Mouse (Mus musculus) thymus, adult 2 months (tissue): Measurements from ENCODE around the gene Palm2. TPM values are rescaled to one million over a fixed set of nuclear protein-coding genes. Genes with fewer than 3 reads are reported as not detected.

Source experiments
- DNase-seq: peaks from one replicate; pipeline ENCODE4 v3.0.0; 2021
- H3K27ac ChIP-seq: fragments of 200-500 bp; 2 replicates; pipeline ENCODE4 v1.5.1; 2012; ENCODE audit warnings: low read length, control low read depth; ENCODE audit not compliant: control insufficient read depth, insufficient read depth
- H3K27me3 ChIP-seq: fragments of 200-500 bp; 2 replicates; pipeline ENCODE4 v1.6.1; 2012; ENCODE audit warnings: mild to moderate bottlenecking, low read length, moderate library complexity, mixed read lengths; ENCODE audit not compliant: control insufficient read depth, insufficient read depth
- H3K36me3 ChIP-seq: fragments of 200-500 bp; 2 replicates; pipeline ENCODE4 v1.6.1; 2012; ENCODE audit warnings: mild to moderate bottlenecking, low read length, moderate library complexity; ENCODE audit not compliant: control insufficient read depth, insufficient read depth
- H3K4me1 ChIP-seq: fragments of 200-500 bp; replicated peaks from 2 replicates; pipeline ENCODE4 v1.6.1; 2012; ENCODE audit warnings: low read length; ENCODE audit not compliant: control insufficient read depth, insufficient read depth
- H3K4me3 ChIP-seq: fragments of 200-500 bp; 2 replicates; pipeline ENCODE4 v1.5.1; 2012; ENCODE audit warnings: mild to moderate bottlenecking, low read length, control low read depth, moderate library complexity; ENCODE audit not compliant: control insufficient read depth, insufficient read depth
- CTCF ChIP-seq: fragments of 200-500 bp; IDR thresholded peaks from 2 replicates; pipeline ENCODE4 v1.5.1; 2012; ENCODE audit warnings: mild to moderate bottlenecking, control low read depth, low read length, moderate library complexity, borderline replicate concordance; ENCODE audit not compliant: control insufficient read depth, poor library complexity, insufficient read depth; ENCODE audit errors: extremely low read depth
- POLR2A ChIP-seq: fragments of 200-500 bp; IDR thresholded peaks from 2 replicates; pipeline ENCODE4 v1.6.1; 2012; ENCODE audit warnings: mild to moderate bottlenecking, low read length, control low read depth, moderate library complexity; ENCODE audit not compliant: control insufficient read depth, poor library complexity, insufficient read depth; ENCODE audit errors: extremely low read depth
- WGBS: fragments of 180-500 bp; shearing (Covaris S2); methylation state at CpG from one replicate; pipeline ENCODE4 v1.1.7; 2018; 5-methylcytosine and 5-hydroxymethylcytosine counted together
- polyA plus RNA-seq: library from polyadenylated mRNA; depleted of rRNA; stranded (reverse); fragments of >200 nt; gene quantifications from 2 replicates; pipeline ENCODE4 v1.2.3, GENCODE M21; 2012

Palm2 gene
- polyA plus RNA-seq, 1 experiment: 0.13 TPM

- Histone ChIP-seq H3K27me3 (no peaks in the 10 kb centered on the region), H3K4me1 (no peaks in the 10 kb centered on the region), H3K4me3 (no peak overlapping the region), H3K27ac (no peak overlapping the region), H3K36me3 (no peaks in the 10 kb centered on the region)
- no peak for DNase-seq
- WGBS: 88% methylated on average over 3 of the region's 3 CpGs
- TF ChIP-seq POLR2A (no peak), CTCF (no peak)
Observed at GRCm38 (mm10) chr4:57687583-57687982, 253.5 kb downstream of the Palm2 start.

- no peak for TF ChIP-seq POLR2A
- TF ChIP-seq CTCF: no peak
- Histone ChIP-seq H3K4me1 (no peaks in the 10 kb centered on the region), H3K36me3 (no peaks in the 10 kb centered on the region), H3K27me3 (no peaks in the 10 kb centered on the region), H3K27ac (no peak overlapping the region), H3K4me3 (no peak overlapping the region)
- DNase-seq: no peak
- WGBS: 90% methylated on average over 9 of the region's 9 CpGs
Observed at GRCm38 (mm10) chr4:57688131-57688530, 254.1 kb downstream of the Palm2 start.

GRCm38 (mm10) chr4:57690001-57690400 is 256.0 kb downstream of the Palm2 start:
- no peak for TF ChIP-seq POLR2A
- no peak for TF ChIP-seq CTCF
- WGBS: 93% methylated on average over 6 of the region's 6 CpGs
- no peaks in the 10 kb centered on the region for H3K36me3 ChIP-seq
- DNase-seq: no peak
- H3K27ac ChIP-seq: no peak overlapping the region
- H3K4me1 ChIP-seq: no peaks in the 10 kb centered on the region
- no peak overlapping the region for H3K4me3 ChIP-seq
- H3K27me3 ChIP-seq: no peaks in the 10 kb centered on the region

- TF ChIP-seq CTCF (no peak), POLR2A (no peak)
- H3K36me3 ChIP-seq: no peaks in the 10 kb centered on the region
- no peaks in the 10 kb centered on the region for H3K4me1 ChIP-seq
- no peak overlapping the region for H3K4me3 ChIP-seq
- H3K27ac ChIP-seq: no peak overlapping the region
- H3K27me3 ChIP-seq: no peaks in the 10 kb centered on the region
- WGBS: 86% methylated on average over 1 of the region's 1 CpGs
- DNase-seq: no peak
Observed at GRCm38 (mm10) chr4:57690805-57691204, 256.8 kb downstream of the Palm2 start.

- DNase-seq: no peak
- Histone ChIP-seq H3K4me3 (no peak overlapping the region), H3K4me1 (no peaks in the 10 kb centered on the region), H3K27ac (no peak overlapping the region), H3K36me3 (no peaks in the 10 kb centered on the region), H3K27me3 (no peaks in the 10 kb centered on the region)
- TF ChIP-seq POLR2A (no peak), CTCF (no peak)
- 89% methylated on average over 5 of the region's 5 CpGs for WGBS
Observed at GRCm38 (mm10) chr4:57694356-57695136, 260.5 kb downstream of the Palm2 start.

GRCm38 (mm10) chr4:57696955-57697354 is 262.9 kb downstream of the Palm2 start:
- no peak for DNase-seq
- Histone ChIP-seq H3K27ac (no peak overlapping the region), H3K36me3 (no peaks in the 10 kb centered on the region), H3K4me1 (no peaks in the 10 kb centered on the region), H3K4me3 (no peak overlapping the region), H3K27me3 (no peaks in the 10 kb centered on the region)
- WGBS: 96% methylated on average over 11 of the region's 11 CpGs
- TF ChIP-seq CTCF (no peak), POLR2A (no peak)
